Mouse (Mus musculus) ES-Bruce4 (cell line): ENCODE data around the gene Parn. TPM values are rescaled to one million over a fixed set of nuclear protein-coding genes. Genes with fewer than 3 reads are reported as not detected.
A peak's percentile ranks its signal among the peaks of the same experiment; 100 is the strongest.
"Not testable (repeated sequence)": the region's sequence is repeated elsewhere in the genome, so short reads cannot be mapped to it uniquely, and the experiment has no call there.

Source experiments
- H3K27ac ChIP-seq: 2 replicates; pipeline ENCODE4 v1.5.1; 2012; ENCODE audit warnings: low read length, inconsistent platforms; ENCODE audit not compliant: insufficient read depth
- H3K27me3 ChIP-seq: 2 replicates; pipeline ENCODE4 v1.6.1; 2012; ENCODE audit warnings: mild to moderate bottlenecking, low read length, inconsistent platforms; ENCODE audit not compliant: control insufficient read depth, poor library complexity, insufficient read depth, severe bottlenecking
- H3K36me3 ChIP-seq: 2 replicates; pipeline ENCODE4 v1.6.1; 2012; ENCODE audit warnings: inconsistent platforms, mild to moderate bottlenecking, low read length, moderate library complexity; ENCODE audit not compliant: control insufficient read depth, poor library complexity, insufficient read depth, severe bottlenecking
- H3K4me1 ChIP-seq: one replicate; pipeline ENCODE4 v1.8.1; 2011; ENCODE audit warnings: low read length; ENCODE audit not compliant: control insufficient read depth, insufficient read depth
- H3K4me3 ChIP-seq: 2 replicates; pipeline ENCODE4 v1.5.1; 2011; ENCODE audit warnings: low read depth, mild to moderate bottlenecking, low read length
- H3K9ac ChIP-seq: 2 replicates; pipeline ENCODE4 v1.6.1; 2012; ENCODE audit warnings: low read depth, mild to moderate bottlenecking, inconsistent platforms; ENCODE audit not compliant: poor library complexity, severe bottlenecking
- H3K9me3 ChIP-seq: replicated peaks from 2 replicates; pipeline ENCODE4 v1.6.1; 2012; ENCODE audit warnings: mild to moderate bottlenecking, low read length, inconsistent platforms; ENCODE audit not compliant: control insufficient read depth, poor library complexity, insufficient read depth, severe bottlenecking
- CTCF ChIP-seq: IDR thresholded peaks from one replicate; pipeline ENCODE4 v1.8.1; 2011; ENCODE audit warnings: low read depth, low read length
- EP300 ChIP-seq: IDR thresholded peaks from 2 replicates; pipeline ENCODE4 v1.6.1; 2011; ENCODE audit warnings: low read depth, low read length; ENCODE audit not compliant: insufficient read depth
- POLR2A ChIP-seq: IDR thresholded peaks from one replicate; pipeline ENCODE4 v1.8.1; 2011; ENCODE audit warnings: low read length; ENCODE audit not compliant: insufficient read depth
- polyA plus RNA-seq: library from polyadenylated mRNA; stranded (reverse); fragments of >200 nt; gene quantifications from 2 replicates; pipeline ENCODE4 v1.2.4, GENCODE M21; 2011; ENCODE audit warnings: low read depth; ENCODE audit not compliant: missing spikeins, insufficient read depth, insufficient read length

Gene Parn
- polyA plus RNA-seq, 1 experiment = 68.0 TPM

DNA sequence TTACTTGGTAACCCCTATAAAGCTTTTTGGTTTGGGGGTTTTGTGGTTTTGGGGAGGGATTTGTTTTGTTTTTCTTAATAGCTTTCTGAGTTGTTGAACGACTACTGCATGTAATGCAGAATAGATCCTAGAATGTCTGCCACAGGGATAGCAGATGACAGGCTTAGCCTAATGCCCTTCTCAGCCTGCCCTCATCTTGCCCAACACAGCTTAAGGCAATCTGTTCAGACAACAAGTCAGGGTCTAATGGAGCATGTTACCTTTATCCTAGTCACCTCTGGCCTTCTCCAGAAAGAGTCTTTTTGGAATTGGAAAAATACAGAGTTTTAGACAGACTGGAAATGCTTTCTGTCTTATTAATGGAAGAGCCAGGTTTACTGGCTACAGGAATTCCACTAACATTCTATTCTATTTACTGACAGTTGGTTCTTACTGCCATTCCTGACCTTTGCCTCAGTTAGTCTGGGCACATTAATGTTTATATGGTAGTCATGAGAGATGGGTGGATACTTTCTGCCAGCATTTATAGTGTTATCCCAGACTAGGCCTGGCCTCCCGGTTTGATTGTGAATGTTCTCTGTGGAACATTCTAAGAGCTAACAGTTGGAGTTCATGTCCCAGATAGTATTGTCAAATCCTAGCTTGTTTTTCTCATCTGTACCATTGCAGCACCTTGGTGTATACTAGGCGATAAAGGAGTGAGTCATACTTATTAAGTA, 10.8 kb upstream of the Parn start:
- Histone ChIP-seq H3K27me3 (no peaks in the 10 kb centered on the region), H3K36me3 (peaks cover 12% of the 10 kb centered on the region), H3K4me1 (no peaks in the 10 kb centered on the region), H3K27ac (no peak overlapping the region), H3K9ac (no peak overlapping the region), H3K9me3 (no peaks in the 10 kb centered on the region), H3K4me3 (no peak overlapping the region)
- TF ChIP-seq EP300 (no peak), POLR2A (no peak), CTCF (no peak)

DNA sequence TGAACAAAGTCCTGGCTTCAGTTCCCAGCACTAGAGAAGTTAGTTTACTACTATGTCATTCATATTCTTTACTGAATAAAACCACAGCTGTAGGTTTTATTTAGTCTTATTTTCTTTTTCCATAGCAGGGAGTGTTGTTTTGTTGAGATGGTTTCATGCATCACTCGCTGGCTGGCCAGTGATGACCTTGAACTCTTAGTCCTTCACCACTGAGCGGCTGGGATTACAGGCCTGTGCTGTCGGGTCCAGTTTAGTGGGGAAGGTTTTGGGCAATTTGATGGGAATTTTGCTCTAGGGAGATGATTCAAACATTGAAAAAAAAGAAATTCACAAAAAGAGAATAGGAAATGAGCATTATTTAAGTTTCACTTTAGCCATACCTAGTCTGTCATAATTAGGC, 6.5 kb upstream of the Parn start:
- Histone ChIP-seq H3K9ac (no peak overlapping the region), H3K27me3 (no peaks in the 10 kb centered on the region), H3K4me3 (no peak overlapping the region), H3K9me3 (no peaks in the 10 kb centered on the region), H3K36me3 (peaks cover 12% of the 10 kb centered on the region), H3K27ac (no peak overlapping the region), H3K4me1 (no peaks in the 10 kb centered on the region)
- TF ChIP-seq CTCF (no peak), POLR2A (no peak), EP300 (no peak)

DNA sequence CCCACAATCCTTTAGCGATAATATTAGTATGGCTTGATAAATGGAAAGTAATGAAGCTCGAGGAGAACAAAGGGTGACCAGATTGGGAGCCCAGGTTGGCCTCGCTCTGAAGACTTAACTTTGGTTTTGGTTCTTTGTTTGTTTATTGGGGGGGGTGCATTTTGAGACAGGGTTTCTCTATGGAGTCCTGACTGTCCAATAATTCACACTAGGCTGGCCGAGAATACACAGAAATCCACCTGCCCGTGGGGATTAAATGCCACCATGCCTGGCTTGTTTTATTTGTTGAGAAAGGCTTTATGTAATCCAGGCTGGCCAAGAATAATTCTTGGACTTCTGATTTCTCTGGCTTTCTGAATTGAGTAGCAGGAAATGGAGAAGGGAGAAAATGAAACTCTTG, 5.1 kb upstream of the Parn start:
- TF ChIP-seq POLR2A = no peak
- TF ChIP-seq EP300 = no peak
- no peak for TF ChIP-seq CTCF
- no peak overlapping the region; the same call in 1 of the 2 replicates for H3K9ac ChIP-seq
- no peak overlapping the region for H3K4me3 ChIP-seq
- H3K27me3 ChIP-seq = no peaks in the 10 kb centered on the region
- no peak overlapping the region for H3K27ac ChIP-seq
- no peaks in the 10 kb centered on the region for H3K4me1 ChIP-seq
- H3K9me3 ChIP-seq = no peaks in the 10 kb centered on the region
- peaks cover 12% of the 10 kb centered on the region for H3K36me3 ChIP-seq

DNA sequence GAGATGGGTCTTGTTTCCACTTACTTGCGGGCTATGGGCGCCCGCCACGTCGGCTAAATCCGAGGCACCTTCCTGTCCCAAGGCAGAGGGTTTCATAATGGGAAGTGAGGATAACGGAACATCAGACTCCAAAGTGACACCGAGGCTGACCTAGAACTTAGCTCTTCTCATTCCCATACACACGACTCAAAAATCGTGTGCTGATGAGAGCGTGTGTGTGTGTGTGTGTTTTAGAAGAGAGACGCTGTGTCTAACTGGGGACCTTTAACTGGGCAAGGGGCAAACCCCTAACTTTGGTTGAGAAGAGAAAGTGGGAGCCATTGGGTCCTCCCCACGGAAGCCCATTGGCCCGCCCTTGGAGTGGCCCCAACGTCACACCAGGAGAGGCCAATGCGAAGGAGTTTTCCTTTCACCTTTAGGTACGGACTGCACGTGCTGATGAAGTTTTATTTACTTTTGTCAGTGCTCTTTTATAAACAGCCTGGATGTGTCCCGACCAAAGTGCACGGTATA, 4.5 kb upstream of the Parn start:
- Histone ChIP-seq H3K27me3 (no peaks in the 10 kb centered on the region), H3K9me3 (no peaks in the 10 kb centered on the region), H3K9ac (peak overlapping the region; percentile 77), H3K4me1 (no peaks in the 10 kb centered on the region), H3K27ac (no peak overlapping the region), H3K4me3 (peak overlapping the region; percentile 92), H3K36me3 (peaks cover 9% of the 10 kb centered on the region)
- TF ChIP-seq POLR2A (no peak), CTCF (no peak), EP300 (no peak)

DNA sequence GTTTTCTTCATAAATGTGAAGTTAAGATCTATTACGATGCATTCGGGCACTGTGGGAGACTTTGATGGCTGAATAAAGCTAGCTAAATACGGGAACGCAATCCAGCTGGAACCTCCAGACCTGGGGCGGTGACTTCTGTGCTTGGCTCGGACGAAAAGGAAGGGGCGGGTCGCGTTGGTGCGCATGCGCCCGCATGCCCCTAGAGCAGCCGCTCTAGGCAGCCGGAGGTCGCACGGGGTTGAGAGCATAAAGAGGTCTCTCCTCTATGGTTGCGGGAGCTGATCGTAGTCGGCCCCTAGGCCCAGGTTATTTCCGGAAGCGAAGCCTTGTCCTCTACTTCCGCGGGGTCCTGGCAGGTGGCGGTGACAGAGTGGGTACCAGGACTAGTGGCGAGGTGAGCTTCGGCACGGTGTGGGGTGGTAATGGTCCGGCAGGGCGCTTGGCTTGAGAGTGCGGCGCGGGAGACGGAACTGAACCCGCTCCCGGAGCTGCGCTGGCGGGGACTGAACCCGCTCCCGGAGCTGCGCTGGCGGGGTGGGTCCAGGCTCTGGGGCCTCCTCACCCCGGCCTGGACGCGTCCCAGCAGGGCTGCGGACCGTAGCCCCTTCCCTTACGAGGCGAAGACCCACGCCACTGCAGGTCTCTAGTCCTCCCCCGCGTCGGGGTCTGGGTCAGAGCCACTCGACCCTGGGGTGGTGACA, 3.9 kb upstream of the Parn start, which contains the start of the genes Bfar and 3110001I22Rik:
TSS of gene Bfar (plus strand) at position 174 of the 701 bp plus-strand sequence.
TSS of gene 3110001I22Rik (plus strand) at position 245 of the 701 bp plus-strand sequence.
- TF ChIP-seq CTCF = no peak
- peak; percentile 92 for TF ChIP-seq POLR2A
- 0 out of 2 replicates have a peak, but pooled peaks have one; percentile 52 for TF ChIP-seq EP300
- Histone ChIP-seq H3K27ac (peak within 1 kb of the TSS; percentile 16; the same call in 1 of the 2 replicates), H3K9me3 (no peaks in the 10 kb centered on the region)

GRCm38 (mm10) chr16:13670896-13671295, 2.9 kb upstream of the Parn start:
- not testable (repeated sequence) for H3K27ac ChIP-seq, H3K4me1 ChIP-seq, H3K9me3 ChIP-seq, H3K4me3 ChIP-seq, H3K27me3 ChIP-seq, H3K36me3 ChIP-seq
- H3K9ac ChIP-seq = peak overlapping the region; percentile 50; the same call in 1 of the 2 replicates

More for the DNA sequence above, 3.9 kb upstream of the Parn start, which contains the start of the genes Bfar and 3110001I22Rik:
- no peaks in the 10 kb centered on the region for H3K4me1 ChIP-seq
- H3K9ac ChIP-seq = peak within 1 kb of the TSS; percentile 77
- H3K36me3 ChIP-seq = 0 out of 2 replicates have a peak, but pooled peaks cover 3% of the 10 kb centered on the region
- H3K27me3 ChIP-seq = no peaks in the 10 kb centered on the region
- peak within 1 kb of the TSS; percentile 92 for H3K4me3 ChIP-seq
